Mouse (Mus musculus) olfactory bulb, adult 2 months (tissue): ENCODE results near the gene Spag16. TPM values are rescaled to one million over a fixed set of nuclear protein-coding genes. Genes with fewer than 3 reads are reported as not detected.
"Not testable (repeated sequence)": the region's sequence is repeated elsewhere in the genome, so short reads cannot be mapped to it uniquely, and the experiment has no call there.

ENCODE experiments used
- H3K27ac ChIP-seq: fragments of 200-500 bp; 2 replicates; pipeline ENCODE4 v1.5.1; 2012; ENCODE audit warnings: low read depth, low read length; ENCODE audit not compliant: insufficient read depth
- H3K4me1 ChIP-seq: fragments of 200-500 bp; 2 replicates; pipeline ENCODE4 v1.6.1; 2012; ENCODE audit warnings: low read length; ENCODE audit not compliant: control insufficient read depth, insufficient read depth
- H3K4me3 ChIP-seq: fragments of 200-500 bp; 2 replicates; pipeline ENCODE4 v1.5.1; 2012; ENCODE audit warnings: mild to moderate bottlenecking, low read depth, low read length, moderate library complexity; ENCODE audit not compliant: insufficient read depth
- CTCF ChIP-seq: fragments of 200-500 bp; IDR thresholded peaks from 2 replicates; pipeline ENCODE4 v1.5.1; 2012; ENCODE audit warnings: low read depth, mild to moderate bottlenecking, low read length, moderate library complexity; ENCODE audit not compliant: insufficient read depth
- POLR2A ChIP-seq: fragments of 200-500 bp; IDR thresholded peaks from 2 replicates; pipeline ENCODE4 v1.6.1; 2012; ENCODE audit warnings: mild to moderate bottlenecking, low read depth, low read length, moderate library complexity; ENCODE audit not compliant: insufficient read depth
- WGBS: fragments of 180-500 bp; shearing (Covaris S2); methylation state at CpG from one replicate; pipeline ENCODE4 v1.1.7; 2018; 5-methylcytosine and 5-hydroxymethylcytosine counted together
- polyA plus RNA-seq: library from polyadenylated mRNA; stranded (reverse); fragments of >200 nt; gene quantifications from 2 replicates; pipeline ENCODE4 v1.2.4, GENCODE M21; 2012; ENCODE audit warnings: low replicate concordance; ENCODE audit not compliant: missing spikeins, insufficient read depth, insufficient read length

Gene Spag16
- polyA plus RNA-seq, 1 experiment, result not detected

- Histone ChIP-seq H3K4me3 (no peak overlapping the region), H3K4me1 (peaks cover 5% of the 10 kb centered on the region; the same call in 1 of the 2 replicates), H3K27ac (no peak overlapping the region)
- TF ChIP-seq POLR2A (no peak), CTCF (no peak)
- WGBS, result 81% methylated on average over 1 of the region's 1 CpGs
Measured at GRCm38 (mm10) chr1:69830586-69830985, 3.8 kb downstream of the Spag16 start.

- 92% methylated on average over 2 of the region's 2 CpGs for WGBS
- TF ChIP-seq CTCF (no peak), POLR2A (no peak)
- no peak overlapping the region for H3K4me3 ChIP-seq
- peaks cover 5% of the 10 kb centered on the region; the same call in 1 of the 2 replicates for H3K4me1 ChIP-seq
- no peak overlapping the region for H3K27ac ChIP-seq
Measured at GRCm38 (mm10) chr1:69831002-69831401, 4.2 kb downstream of the Spag16 start.

- 96% methylated on average over 4 of the region's 4 CpGs for WGBS
- not testable (repeated sequence) for H3K4me3 ChIP-seq, H3K27ac ChIP-seq, H3K4me1 ChIP-seq
Measured at GRCm38 (mm10) chr1:69833476-69833875, 6.7 kb downstream of the Spag16 start.

GRCm38 (mm10) chr1:69853436-69853835, 26.7 kb downstream of the Spag16 start:
- Histone ChIP-seq H3K4me1 (no peaks in the 10 kb centered on the region), H3K27ac (no peak overlapping the region), H3K4me3 (no peak overlapping the region)
- WGBS, result 45% methylated on average over 7 of the region's 7 CpGs
- TF ChIP-seq POLR2A (no peak), CTCF (no peak)

- Histone ChIP-seq H3K4me1 (no peaks in the 10 kb centered on the region), H3K27ac (no peak overlapping the region), H3K4me3 (no peak overlapping the region)
- 67% methylated on average over 4 of the region's 4 CpGs for WGBS
- no peak for TF ChIP-seq POLR2A
Measured at GRCm38 (mm10) chr1:69867776-69868175, 41.0 kb downstream of the Spag16 start.

GRCm38 (mm10) chr1:69956606-69957005, 129.8 kb downstream of the Spag16 start:
- no peaks in the 10 kb centered on the region for H3K4me1 ChIP-seq
- WGBS, result 28% methylated on average over 3 of the region's 3 CpGs
- no peak overlapping the region for H3K27ac ChIP-seq
- H3K4me3 ChIP-seq, result no peak overlapping the region
- no peak for TF ChIP-seq POLR2A
- no peak for TF ChIP-seq CTCF

- Histone ChIP-seq H3K4me1 (no peaks in the 10 kb centered on the region), H3K4me3 (no peak overlapping the region), H3K27ac (no peak overlapping the region)
- no peak for TF ChIP-seq CTCF
- no peak for TF ChIP-seq POLR2A
Measured at GRCm38 (mm10) chr1:69996874-69997273, 170.1 kb downstream of the Spag16 start.

- 69% methylated on average over 3 of the region's 3 CpGs for WGBS
- Histone ChIP-seq H3K4me1 (no peaks in the 10 kb centered on the region), H3K4me3 (no peak overlapping the region), H3K27ac (no peak overlapping the region)
- TF ChIP-seq CTCF (no peak), POLR2A (no peak)
Measured at GRCm38 (mm10) chr1:70012991-70013390, 186.2 kb downstream of the Spag16 start.

GRCm38 (mm10) chr1:70037384-70037783, 210.6 kb downstream of the Spag16 start:
- no peak overlapping the region for H3K4me3 ChIP-seq
- no peak overlapping the region for H3K27ac ChIP-seq
- no peak for TF ChIP-seq POLR2A
- TF ChIP-seq CTCF, result no peak
- WGBS, result 88% methylated on average over 3 of the region's 3 CpGs
- no peaks in the 10 kb centered on the region for H3K4me1 ChIP-seq

- H3K27ac ChIP-seq, result no peak overlapping the region
- TF ChIP-seq POLR2A (no peak), CTCF (no peak)
- no peaks in the 10 kb centered on the region for H3K4me1 ChIP-seq
- no peak overlapping the region for H3K4me3 ChIP-seq
- 42% methylated on average over 1 of the region's 1 CpGs for WGBS
Measured at GRCm38 (mm10) chr1:70067404-70067803, 240.6 kb downstream of the Spag16 start.
